Mouse (Mus musculus): Measurements from ENCODE around the gene Clybl.

DNA sequence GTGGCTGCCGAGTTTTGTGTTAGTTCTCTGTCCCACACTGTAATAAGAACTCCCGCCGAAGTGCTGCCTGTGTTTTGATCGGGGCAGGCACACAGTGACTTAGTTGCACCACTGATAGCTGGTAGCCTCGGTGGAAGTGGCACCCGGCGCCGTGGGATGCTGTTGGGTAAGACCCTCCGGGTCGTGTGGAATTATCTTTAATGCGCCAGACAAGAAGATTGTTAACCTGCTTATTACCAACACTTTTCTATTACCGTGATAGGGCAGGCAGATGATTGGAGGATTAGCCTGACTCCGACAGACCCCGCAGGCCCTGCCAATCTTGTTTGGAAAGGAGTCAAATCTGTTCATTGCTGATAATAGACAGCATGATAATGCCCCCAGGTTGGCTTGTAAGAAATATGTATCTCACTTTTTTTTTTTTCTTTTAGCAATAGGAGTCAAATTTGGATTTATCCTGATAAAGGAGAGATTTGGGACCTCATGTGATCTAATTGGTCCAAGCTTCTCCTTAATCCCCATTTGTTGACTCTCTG is 5.2 kb upstream of the Clybl start:
- TF ChIP-seq CTCF (IDR thresholded peaks at IDR 0.05; ENCODE audit: extremely low read depth, insufficient read depth, low read length) (no peak), POLR2A (IDR thresholded peaks at IDR 0.05; ENCODE audit: extremely low read depth, insufficient read depth, low read length) (no peak)

Data from cortical plate, adult 2 months (tissue).